Mouse (Mus musculus) liver, embryonic 14.5 days (tissue): ENCODE results near the gene Dot1l.

ENCODE experiments used
- CTCF ChIP-seq: IDR thresholded peaks from 2 replicates; pipeline ENCODE4 v1.5.1; 2016; ENCODE audit warnings: antibody characterized with exemption, low read depth, control low read depth
- EP300 ChIP-seq: IDR thresholded peaks from 2 replicates; pipeline ENCODE4 v1.6.1; 2016; ENCODE audit warnings: antibody characterized with exemption, low read depth

DNA sequence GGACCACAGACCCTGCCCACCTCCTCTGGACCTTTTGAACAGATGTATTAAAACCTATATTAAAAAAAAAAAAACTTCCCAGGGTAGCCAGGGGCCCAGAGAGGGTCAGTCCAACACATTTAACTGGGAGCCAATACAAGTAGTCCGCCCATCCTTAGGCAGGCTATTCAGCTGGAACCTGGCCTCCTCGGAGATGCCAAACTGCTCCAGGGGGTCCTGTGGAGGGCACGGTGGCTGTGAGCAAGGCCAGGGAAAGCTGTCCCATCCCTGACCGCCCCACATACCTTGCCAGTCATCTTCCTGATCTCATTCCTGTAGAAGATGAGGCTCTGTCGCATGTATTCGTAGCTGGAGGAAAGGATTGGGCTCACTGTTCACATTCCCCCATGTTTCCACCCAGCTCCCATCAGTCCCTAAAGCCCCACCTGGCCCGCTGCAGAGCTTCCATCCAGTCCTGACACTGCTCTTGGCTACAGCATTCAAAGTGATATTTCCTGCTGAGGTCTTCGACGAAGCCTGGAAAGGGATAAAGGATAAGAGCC lies 41.4 kb downstream of the Dot1l start:
- TF ChIP-seq CTCF: no peak
- no peak for TF ChIP-seq EP300
